Mouse (Mus musculus) liver, embryonic 12.5 days (tissue): ENCODE measurements around the gene Snrpc. TPM values are rescaled to one million over a fixed set of nuclear protein-coding genes. Genes with fewer than 3 reads are reported as not detected.

Experiments used
- ATAC-seq: fragments of 200-750 bp; cut with Nextera tagmentation; 2 replicates; pipeline ENCODE4 v1.8.0; 2017; ENCODE audit warnings: moderate number of reproducible peaks, mild to moderate bottlenecking, moderate library complexity
- H3K27ac ChIP-seq: fragments of 300-500 bp; sonication (generic); 2 replicates; pipeline ENCODE4 v1.5.1; 2016; ENCODE audit warnings: mild to moderate bottlenecking
- H3K27me3 ChIP-seq: fragments of 300-500 bp; sonication (generic); replicated peaks from 2 replicates; pipeline ENCODE4 v1.6.1; 2016; ENCODE audit warnings: mild to moderate bottlenecking, moderate library complexity
- H3K36me3 ChIP-seq: fragments of 300-500 bp; sonication (generic); 2 replicates; pipeline ENCODE4 v1.6.1; 2016; ENCODE audit warnings: mild to moderate bottlenecking, moderate library complexity
- H3K4me1 ChIP-seq: fragments of 300-500 bp; sonication (generic); 2 replicates; pipeline ENCODE4 v1.6.1; 2016
- H3K4me2 ChIP-seq: fragments of 300-500 bp; sonication (generic); 2 replicates; pipeline ENCODE4 v1.6.1; 2016; ENCODE audit warnings: mild to moderate bottlenecking, moderate library complexity
- H3K4me3 ChIP-seq: fragments of 300-500 bp; sonication (generic); 2 replicates; pipeline ENCODE4 v1.5.1; 2016; ENCODE audit warnings: mild to moderate bottlenecking, moderate library complexity
- H3K9ac ChIP-seq: fragments of 300-500 bp; sonication (generic); 2 replicates; pipeline ENCODE4 v1.6.1; 2016; ENCODE audit warnings: mild to moderate bottlenecking, moderate library complexity
- H3K9me3 ChIP-seq: fragments of 300-500 bp; sonication (generic); replicated peaks from 2 replicates; pipeline ENCODE4 v1.6.1; 2016; ENCODE audit warnings: mild to moderate bottlenecking, moderate library complexity
- WGBS: fragments of 180-500 bp; shearing (Covaris S2); methylation state at CpG from one replicate; pipeline ENCODE4 v1.1.7; 2016; ENCODE audit not compliant: insufficient replicate concordance; 5-methylcytosine and 5-hydroxymethylcytosine counted together
- polyA plus RNA-seq: library from polyadenylated mRNA; unstranded; fragments of >200 nt; fragmentation: Nextera tagmentation; extraction: Ambion mirVana; gene quantifications from 2 replicates; pipeline ENCODE4 v1.2.1, GENCODE M21; 2016

Gene Snrpc
- polyA plus RNA-seq, 1 experiment from 2014 or later = 212 TPM

DNA sequence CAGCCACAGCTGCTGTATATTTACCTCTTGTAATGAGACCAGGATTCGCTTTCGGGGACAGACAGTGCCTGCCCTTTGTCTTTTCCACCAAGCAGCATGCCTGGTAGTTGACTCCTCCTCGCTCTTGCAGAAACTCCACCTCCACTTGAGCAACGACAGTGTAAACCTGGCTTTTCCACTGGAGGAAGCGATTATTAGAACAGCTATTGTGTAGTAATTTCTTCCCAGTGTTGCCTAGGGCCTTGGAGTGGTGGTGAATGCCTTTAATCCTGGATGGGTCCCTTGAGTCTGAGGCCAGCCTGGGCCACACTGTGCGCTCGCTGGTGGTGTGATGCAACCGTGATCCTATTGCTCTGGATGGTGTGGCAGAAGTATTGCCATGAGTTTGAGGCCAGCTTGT lies 45.2 kb downstream of the Snrpc start:
- no peaks in the 10 kb centered on the region for H3K4me1 ChIP-seq
- H3K27me3 ChIP-seq = no peaks in the 10 kb centered on the region
- ATAC-seq = no peak
- H3K36me3 ChIP-seq = peaks cover 94% of the 10 kb centered on the region
- H3K9ac ChIP-seq = no peak overlapping the region
- no peaks in the 10 kb centered on the region for H3K9me3 ChIP-seq
- WGBS = 88% methylated on average over 8 of the region's 8 CpGs
- H3K27ac ChIP-seq = no peak overlapping the region
- no peak overlapping the region for H3K4me2 ChIP-seq
- no peak overlapping the region for H3K4me3 ChIP-seq

- ATAC-seq = no peak
- Histone ChIP-seq H3K36me3 (peaks cover 92% of the 10 kb centered on the region), H3K4me1 (no peaks in the 10 kb centered on the region), H3K27me3 (no peaks in the 10 kb centered on the region), H3K4me2 (no peak overlapping the region), H3K9ac (no peak overlapping the region), H3K9me3 (no peaks in the 10 kb centered on the region), H3K27ac (no peak overlapping the region), H3K4me3 (no peak overlapping the region)
- 88% methylated on average over 6 of the region's 6 CpGs for WGBS
Measured at GRCm38 (mm10) chr17:27883994-27884393, 46.0 kb downstream of the Snrpc start.

- Histone ChIP-seq H3K4me2 (no peak overlapping the region), H3K4me1 (no peaks in the 10 kb centered on the region), H3K36me3 (peaks cover 90% of the 10 kb centered on the region), H3K9ac (no peak overlapping the region), H3K27ac (no peak overlapping the region), H3K9me3 (no peaks in the 10 kb centered on the region), H3K4me3 (no peak overlapping the region), H3K27me3 (no peaks in the 10 kb centered on the region)
- WGBS = 85% methylated on average over 19 of the region's 19 CpGs
- no peak for ATAC-seq
Measured at GRCm38 (mm10) chr17:27886499-27887210, 48.7 kb downstream of the Snrpc start.

Other genes starting within 250 kb of the Snrpc start
- gene Nudt3, start 214.7 kb upstream of the Snrpc start, polyA plus RNA-seq = 51.2 and 53.9 TPM in 2 replicates
- not detected in 2 replicates for gene RPS10-NUDT3, start 202.9 kb upstream of the Snrpc start, polyA plus RNA-seq
- gene Rps10, start 201.5 kb upstream of the Snrpc start, polyA plus RNA-seq = 898 and 941 TPM in 2 replicates
- 0.20 and 0.48 TPM in 2 replicates for gene Pacsin1, start 182.6 kb upstream of the Snrpc start, polyA plus RNA-seq
- not detected in 2 replicates for gene Spdef, start 109.2 kb upstream of the Snrpc start, polyA plus RNA-seq
- gene D17Wsu92e, start 17.5 kb upstream of the Snrpc start, polyA plus RNA-seq = 17.1 and 19.5 TPM in 2 replicates
- 4.5 and 5.0 TPM in 2 replicates for gene Uhrf1bp1, start 18.3 kb downstream of the Snrpc start, polyA plus RNA-seq
- gene Anks1, start 71.2 kb downstream of the Snrpc start, polyA plus RNA-seq = 6.7 and 7.5 TPM in 2 replicates
- 36.4 and 40.6 TPM in 2 replicates for gene Taf11, start 71.7 kb downstream of the Snrpc start, polyA plus RNA-seq
- 0.44 and 0.53 TPM in 2 replicates for gene Tcp11, start 242.5 kb downstream of the Snrpc start, polyA plus RNA-seq